Mouse (Mus musculus): ENCODE data around the gene Cyth3.

Cyth3 gene

DNA sequence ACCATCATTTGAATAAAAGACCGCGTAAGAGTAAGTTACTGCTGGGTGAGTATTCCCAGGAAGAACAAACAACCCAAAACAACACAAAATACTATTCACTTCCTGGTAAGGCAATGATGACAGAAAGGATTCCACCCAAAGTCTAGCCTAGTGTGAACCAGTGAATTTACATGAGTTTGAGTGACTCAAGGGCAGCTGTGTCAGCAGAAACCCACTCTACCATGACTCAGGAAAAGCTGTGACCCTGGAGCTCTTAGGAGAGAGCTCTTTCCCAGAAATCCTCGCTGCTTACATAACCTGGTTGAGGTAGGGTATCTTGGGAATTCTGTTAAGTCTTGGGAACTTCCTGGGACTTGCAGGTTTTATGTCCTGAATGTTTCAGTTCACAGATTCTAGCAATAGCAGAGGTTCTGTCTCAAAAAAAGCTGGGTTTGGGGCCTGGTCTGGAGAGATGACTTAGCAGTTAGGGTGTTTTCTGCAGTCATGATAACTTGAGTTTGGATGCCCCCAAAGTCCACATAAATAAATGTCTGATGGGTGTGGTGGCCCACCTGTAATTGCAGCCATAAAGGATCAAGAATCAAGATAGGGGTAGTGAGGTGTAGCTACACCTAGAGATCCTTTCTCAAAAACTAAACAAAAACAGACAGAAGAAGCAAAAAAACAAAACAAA, 5.5 kb upstream of the Cyth3 start:
- no peak for DNase-seq

DNA sequence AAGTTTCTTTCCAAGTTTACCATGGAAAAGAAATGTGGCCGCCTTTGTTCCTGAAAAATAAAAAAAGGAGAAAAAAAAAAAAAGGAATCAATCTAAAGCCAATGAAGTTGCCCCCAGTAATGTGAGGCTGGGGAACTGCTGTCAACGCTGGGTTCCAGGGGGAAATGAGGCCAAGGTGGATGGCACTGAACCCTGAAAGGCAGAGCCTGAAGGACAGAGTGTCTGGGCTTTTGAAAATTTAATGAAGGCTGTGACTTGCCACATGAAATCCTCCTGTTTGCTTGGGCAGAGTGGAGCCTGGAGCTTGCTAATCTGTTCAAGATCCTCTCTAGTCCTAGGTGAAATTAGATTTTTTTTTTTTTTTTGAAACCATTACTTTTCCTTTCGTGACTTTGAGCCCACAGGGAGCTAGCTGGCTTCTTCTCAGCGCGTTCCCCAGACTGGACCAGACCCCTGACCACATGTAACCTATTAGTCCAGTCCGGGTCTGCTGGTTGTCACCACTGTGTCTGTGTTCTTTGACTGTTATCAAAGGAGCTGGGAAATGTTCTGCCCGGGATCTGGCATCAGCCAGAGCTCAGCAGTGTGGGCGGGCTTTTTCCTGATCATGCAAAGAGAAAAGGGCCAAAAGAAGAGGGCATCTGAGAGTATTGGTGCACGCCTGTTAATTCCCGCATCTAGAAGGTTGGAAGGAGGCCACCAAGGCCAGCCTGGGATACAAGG, 4.6 kb upstream of the Cyth3 start:
- DNase-seq: no peak

DNA sequence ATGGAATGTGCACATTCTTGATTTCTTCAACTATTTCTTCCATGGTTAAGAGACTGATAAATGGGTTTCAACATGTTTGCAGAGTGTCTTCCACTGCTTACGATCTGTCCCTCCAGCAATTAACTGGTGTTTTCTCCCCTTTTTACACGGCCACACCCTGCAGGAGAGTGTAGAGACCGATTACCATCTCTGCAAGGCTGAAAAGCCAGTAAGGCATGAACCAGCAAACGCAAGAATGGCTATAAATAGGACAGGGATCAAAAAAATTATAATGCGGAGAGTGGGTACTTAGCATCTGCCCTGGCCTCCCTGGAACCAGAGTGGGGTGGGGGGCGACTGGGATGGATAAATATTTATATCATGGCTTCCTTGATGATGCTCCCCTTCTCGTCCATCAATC, 3.7 kb upstream of the Cyth3 start:
- DNase-seq: no peak

DNA sequence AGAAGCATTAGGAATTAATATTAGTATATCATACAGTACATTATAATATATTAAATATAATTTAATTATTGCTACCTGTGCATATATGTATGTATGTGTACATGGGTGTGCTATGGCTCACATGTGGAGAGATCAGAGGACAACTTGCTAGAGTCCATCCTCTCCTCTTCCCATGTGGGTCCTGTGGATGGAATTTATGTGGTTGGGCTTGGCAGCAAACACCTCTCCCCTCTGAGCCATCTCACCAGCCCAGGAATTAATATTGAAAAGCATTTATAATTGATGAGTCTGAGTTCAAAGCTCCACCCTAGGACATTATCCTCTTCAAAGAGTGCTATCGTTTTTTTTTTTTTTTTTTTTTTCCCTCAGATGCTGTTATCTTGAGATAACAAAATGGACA, 2.1 kb upstream of the Cyth3 start:
- no peak for DNase-seq

DNA sequence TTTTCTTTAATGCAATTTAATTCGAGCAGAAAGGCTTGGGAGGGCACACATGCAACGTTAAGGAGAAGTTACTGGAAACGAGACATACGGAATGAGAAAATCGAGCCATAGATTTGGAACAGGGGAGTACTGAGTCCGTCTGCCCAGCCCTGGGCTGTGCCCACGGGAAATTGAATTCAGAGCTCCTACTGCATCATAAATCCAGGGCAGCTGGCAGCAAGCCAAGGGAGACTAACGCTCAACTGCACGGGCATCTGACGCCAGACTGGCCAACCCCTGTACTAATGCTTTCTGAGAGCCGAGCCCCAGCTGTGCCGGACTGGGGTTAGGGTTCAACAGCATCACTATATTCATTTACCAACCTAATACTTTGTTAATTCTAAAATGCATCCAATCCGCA, 1.3 kb upstream of the Cyth3 start:
- DNase-seq: peak; percentile 46

DNA sequence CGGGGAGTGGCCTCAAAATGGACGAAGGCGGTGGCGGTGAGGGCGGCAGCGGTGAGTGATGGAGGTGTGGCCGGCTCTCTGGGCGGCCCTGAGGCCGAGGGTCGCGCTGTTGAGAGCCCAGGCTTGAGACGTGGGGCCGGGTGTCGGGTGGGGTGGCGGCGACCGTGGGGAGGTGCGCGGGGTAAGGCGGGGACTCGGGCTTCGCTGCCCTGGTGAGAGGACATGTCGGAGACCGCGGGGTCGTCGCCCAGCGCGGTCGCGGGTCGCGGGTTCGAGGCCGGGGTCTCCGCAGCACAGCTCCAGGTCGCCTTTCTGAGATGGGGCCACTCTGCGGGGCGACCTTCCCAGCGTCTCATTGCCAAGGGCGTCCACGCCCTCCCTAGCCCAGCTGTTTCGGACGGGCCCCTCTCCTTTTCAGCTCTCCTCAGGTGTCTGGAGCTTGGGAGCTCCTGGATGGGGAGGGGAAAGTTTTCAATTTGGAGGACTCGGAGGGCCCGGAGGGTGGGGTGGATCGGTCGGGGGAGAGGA, 440 bp downstream of the Cyth3 start:
- peak; percentile 44 for DNase-seq

DNA sequence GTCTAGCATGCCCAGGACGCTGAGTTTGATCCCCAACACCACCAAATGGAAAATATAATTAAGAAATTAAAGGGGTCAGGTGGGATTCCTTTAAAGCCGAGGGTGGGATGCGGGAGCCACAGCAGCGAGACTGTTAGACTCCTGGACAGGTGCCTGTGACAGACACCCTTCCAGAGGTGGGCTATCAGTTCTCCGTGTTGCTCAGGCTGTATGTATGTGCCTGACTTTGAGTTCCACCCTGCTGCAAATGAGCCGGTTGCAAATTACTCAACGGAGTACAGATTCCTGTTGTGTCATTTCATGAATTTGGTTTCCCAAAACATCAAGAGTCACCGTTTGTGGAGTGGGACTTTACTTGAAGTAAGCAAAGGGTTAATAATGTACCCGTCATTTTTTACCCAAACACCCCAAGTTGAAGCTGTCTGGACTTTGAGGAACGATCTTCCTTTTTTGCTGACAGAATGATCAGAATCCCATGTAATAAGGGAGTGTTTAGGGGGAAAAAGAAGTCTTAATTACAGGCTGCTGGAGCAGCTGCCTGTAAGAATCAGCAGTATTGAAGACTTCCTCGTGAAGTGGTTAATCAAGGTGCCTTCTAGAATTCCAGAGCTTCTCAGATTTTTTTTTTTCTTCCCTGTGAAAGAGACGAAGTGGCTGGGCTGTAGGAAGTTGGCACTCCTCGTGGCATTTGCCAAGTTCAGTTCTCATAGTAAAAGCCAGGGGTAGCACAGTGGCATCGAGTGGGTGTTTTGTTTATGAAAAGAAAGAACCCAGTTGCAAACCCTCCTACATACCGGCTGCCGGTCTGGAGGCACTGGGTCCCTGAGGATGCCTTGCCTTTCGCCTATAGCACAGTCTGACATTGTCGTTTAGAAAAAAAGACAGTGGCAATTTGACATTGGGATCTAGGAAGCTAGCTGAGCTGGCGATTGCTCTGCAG, 1.4 kb downstream of the Cyth3 start:
- DNase-seq: no peak

DNA sequence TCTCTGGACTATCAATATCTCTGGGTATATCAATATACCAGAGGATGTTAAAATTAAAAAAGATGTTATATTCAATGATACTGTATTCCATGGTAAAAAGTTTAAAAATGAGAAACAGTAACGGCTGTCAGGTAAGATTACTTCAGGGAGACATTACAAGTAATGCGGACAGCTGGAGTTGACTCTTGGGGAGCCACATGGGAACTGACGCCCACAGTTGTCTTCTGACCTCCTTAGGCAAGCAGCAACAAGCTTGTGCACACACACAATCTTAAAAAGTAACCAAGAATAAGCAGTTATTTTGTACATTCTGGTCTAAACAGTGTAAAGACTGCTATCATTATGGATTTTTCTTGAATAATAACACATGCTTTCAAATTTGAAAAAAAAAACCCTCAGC, 2.2 kb downstream of the Cyth3 start:
- DNase-seq: no peak

DNA sequence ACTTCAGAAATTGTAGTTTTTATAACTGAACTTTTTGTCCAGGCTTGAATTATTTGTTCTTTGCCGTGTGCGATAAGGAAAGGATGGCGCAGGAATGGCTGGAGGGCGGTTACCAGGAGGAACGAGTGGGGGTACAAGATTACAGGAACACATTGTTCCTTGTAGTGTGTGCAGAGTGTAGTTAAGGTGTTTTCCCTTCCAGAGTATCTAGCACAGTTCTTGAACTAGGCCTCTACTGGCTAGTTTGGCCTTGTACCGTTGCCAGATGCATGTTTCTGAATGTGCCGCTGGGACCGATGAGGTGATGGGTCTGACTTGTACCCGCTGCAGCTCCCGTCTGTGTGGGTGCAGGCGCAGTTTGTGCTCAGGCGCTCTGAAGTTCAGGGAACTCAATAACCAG, 3.2 kb downstream of the Cyth3 start:
- DNase-seq: no peak

DNA sequence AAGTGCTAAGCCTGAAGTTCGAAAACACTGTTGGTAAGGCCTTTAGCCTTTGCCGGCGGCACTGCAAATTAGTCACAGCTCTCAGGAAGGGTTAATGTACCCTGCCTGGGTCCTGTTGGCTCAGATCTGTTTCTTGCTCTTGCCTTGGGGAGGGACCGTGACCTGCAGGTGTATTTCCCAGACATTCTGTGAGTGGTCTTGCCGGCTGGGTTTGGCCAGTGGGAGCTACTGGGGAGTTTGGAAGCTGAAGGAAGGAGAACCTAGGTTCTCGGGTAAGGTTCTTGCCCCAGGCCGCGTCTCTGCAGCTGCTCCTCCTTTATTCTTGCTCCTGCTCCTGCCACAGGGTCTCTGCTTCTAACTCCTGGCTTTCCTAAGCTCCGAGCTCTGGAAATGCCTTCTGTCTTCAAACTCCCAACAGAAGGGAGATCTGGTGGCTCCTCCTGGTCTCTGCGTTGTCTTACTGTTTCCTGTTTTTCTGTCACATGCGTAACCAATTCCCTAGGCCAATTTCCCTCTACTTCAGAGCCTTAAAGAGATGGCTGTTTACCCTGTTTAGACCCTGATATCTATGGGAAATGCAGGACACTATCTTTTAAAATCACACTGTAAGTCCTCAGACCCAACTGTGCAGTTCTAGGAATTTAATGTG, 3.8 kb downstream of the Cyth3 start:
- DNase-seq: no peak

DNA sequence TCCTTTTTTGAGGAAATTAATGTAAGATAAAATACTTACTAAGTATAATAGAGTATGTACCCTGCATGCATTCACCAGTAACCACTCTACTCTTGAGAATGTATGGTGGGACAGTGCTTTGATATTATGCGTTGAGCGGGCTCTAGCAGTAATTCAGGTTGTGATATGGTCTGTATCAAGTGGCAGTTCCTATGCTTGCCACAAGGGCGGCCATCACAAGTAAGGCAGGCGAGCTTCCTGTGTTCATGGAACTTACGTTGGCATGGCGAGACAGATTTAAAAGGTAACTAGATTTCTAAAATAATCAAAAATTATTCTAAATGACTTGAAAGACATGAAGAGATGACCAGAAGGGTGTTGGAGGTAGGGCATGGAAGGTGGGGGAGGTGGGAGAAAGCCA, 5.3 kb downstream of the Cyth3 start:
- DNase-seq: no peak

DNA sequence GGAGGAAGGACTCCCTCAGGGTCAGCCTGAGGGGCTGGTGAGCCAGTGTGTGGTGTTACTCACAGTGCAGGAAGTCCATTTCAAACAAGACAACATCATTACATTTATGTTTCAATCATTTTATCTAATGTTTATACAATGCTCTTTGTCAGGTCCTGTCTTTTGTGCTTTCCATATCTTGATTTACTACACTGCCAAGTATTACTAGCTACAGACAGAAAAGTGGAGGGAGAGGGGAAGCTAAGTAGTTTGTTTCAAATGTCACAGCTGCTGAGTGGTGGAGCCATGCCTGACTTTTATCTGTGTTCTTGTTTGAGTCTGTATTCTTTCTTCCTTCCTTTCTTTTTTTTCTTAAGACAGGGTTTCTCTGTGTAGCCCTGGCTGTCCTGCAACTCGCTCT, 5.7 kb downstream of the Cyth3 start:
- no peak for DNase-seq

DNA sequence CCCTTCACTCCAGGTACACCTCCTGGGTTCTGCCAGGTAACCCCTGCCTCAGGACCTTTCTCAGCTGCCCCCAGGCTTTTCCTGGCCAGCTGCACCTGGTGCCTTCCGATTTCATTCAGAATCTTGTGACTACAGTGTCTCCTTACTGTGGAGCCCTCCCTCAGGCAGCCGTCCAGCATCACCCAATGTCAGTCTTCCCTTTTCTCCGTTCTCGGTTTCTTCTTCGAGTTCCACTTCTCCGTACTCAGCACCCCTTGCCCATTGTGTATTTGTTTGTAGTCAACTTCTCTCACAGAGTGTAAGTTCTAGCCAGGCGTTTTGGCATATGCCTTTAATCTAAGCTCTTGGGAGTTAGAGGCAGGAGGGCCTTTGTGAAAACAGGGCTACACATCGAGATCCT, 7.4 kb downstream of the Cyth3 start:
- no peak for DNase-seq

DNA sequence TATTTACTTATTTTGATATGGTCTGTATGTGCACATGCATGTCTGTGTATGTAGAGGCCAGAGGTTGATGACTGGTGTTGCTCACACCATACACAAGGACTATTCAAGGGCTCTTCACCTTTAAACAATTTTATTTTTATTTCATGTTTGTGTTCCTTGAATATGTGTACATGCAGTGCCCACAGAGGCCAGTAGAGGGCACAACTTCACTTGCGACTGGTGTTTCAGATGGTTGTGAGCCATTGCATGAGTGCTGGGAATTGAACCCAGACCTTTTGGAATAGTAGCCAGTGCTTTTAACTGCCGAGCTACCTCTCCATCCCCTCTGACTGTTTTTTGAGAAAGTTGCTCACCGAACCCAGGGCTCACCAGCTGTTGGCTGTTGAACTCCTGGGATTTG, 8.0 kb downstream of the Cyth3 start:
- DNase-seq: no peak

DNA sequence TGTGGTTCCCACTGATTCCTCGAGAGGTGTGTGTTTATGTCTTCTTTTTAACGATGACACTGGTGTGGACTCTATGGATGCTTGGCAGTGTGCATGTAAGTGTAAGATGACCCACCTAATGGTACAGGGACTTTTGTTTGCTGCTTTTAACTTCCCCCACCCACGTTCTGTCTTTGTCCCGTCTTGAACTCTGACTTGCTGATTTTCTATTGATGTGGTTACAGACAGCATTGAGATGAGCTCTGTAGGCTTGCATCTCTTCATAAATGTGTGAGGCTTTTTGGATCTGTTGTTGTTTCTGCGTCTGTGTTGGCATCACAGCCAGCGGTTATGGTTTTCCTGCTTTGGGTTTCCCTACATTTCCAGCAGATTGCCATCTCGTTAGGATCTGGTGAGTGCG, 8.5 kb downstream of the Cyth3 start:
- DNase-seq: no peak

DNA sequence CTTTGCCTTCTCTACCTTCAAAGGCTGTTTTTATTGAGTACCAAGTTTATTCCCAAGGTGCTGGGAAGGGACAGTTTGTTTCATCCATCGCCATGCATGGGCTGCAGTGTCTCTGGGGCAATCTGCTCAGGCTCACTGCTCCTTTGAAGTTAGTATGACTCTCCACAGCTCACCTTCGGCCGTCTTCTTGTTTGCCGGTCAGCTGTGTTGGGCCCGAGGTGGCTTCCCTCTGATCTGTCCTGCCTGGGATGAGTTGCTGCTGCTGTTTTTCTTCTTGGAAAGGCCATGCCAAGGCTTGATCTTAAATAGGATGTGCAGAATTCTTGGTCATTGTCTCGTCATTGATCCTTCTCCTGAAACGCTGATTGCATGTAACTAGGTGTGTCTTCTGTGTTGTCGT, 9.3 kb downstream of the Cyth3 start:
- DNase-seq: no peak

DNA sequence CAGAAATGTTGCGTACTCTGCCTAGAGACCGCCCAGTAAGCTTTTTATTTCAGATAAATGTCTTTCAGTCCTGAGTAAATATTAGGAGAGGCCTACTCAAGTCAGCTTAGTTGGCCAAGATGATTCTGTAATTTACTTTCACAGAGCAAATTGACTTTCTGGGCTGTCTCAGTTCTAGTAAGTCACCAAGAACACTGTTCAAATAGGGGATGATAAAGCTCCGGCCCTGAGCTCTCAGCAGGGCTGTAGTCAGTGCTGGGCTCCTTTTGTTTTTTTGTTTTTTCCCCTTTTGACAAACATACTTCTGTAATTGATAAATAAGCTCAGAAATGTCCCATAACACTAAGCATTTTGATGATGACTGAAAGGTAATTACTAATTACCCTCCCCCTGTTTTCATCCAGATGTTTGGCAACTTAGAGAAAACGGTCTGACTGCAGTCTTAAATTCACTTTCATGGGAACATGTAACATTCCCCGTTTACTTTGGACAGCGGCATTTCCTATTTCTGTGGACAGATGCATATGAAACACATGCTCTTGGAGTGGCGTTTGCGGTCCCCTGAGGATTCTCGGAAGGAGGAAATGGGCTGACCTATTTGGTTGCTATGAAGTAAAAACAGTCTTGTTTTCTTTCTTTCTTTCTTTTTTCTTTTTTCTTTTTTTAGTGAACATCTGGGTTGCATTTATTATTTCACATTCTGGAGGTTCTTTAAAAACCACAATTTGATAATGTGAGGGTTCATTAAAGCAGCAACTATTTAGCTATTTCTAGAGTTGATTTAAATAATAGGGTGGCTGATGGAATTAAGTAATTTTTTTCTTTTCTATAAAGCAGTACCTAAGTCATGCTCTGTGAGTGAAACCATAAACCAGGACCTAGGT, 10.7 kb downstream of the Cyth3 start:
- DNase-seq: no peak

DNA sequence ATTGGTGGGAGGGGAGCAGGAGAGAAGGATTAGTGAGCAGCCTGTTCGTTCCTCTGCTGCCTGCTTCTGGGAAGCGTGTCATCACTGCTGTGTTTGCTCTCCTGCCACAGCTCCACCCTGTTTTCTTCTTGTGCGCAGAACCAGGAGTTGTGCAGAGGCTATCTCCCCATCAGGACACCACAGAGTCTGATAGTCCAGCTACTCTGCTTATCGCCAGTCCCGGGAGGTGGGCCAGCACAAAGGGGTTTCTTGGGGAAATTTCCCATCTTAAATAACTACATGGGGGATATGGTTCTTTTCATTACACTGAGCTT, 11.3 kb downstream of the Cyth3 start:
- no peak for DNase-seq

DNA sequence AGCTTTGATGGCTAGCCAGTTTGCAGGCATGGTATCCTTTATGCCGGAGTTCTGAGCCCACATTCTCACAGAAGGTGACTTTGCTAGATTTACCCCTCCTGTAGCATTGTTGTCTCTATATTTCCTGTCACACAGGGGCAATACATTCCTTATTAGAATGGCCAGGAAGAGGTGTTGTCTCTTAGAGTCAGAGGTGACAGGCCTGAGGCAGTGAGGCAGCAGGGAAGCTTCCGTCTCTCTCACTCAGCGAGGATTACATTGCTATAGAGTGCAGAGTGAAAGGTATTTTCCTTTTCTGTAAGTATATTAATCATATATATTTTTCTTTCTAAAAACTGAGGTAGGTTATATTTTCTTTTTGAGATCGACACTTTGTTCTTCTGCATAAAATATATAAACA, 11.6 kb downstream of the Cyth3 start:
- no peak for DNase-seq

DNA sequence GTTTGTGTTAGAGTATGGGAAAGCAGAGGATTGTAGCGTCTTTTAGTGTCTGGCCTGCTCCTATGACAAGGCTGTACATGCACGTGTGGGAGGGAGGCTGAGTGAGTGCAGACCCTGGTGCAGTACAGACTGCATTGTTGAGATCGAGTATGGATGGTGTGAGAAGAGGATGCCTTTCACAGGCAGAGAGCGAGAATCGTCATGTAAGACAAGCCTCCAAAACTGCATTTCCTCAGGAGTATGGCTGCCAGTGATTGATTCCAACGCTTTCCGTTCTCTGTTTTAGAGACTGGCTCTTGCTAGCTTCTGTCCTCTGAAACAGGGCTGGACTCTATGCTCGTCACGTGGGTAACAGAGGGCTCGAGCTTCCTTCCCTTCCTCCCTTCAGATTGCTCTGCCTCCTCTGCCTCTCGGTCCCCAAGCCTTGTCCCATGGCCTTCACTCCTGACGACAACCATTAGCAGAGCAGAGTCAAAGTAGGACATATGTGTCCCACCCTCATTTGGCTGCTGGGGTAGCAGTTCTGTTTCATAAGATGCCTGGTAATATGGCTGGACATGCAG, 12.4 kb downstream of the Cyth3 start:
- DNase-seq: no peak

DNA sequence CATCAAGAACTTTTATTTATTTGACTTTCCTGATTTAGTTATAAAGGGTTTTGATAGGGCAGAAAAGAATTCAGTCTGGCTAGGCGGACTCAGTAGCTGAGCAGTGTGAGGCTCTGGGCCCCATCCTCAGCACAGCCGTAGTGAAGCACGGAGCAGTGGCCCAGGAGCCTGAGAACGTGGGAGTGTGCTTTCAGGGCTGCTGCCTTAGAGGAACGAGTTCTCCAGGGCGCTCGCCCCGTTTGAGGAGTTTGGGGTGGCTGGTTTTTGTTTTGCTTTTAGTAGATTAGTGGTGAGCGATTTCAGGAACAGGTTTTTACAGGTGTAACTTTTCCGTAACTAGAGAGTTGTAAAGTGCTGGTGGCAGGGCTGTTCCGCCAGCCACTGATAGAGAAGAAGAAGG, 13.1 kb downstream of the Cyth3 start:
- no peak for DNase-seq

DNA sequence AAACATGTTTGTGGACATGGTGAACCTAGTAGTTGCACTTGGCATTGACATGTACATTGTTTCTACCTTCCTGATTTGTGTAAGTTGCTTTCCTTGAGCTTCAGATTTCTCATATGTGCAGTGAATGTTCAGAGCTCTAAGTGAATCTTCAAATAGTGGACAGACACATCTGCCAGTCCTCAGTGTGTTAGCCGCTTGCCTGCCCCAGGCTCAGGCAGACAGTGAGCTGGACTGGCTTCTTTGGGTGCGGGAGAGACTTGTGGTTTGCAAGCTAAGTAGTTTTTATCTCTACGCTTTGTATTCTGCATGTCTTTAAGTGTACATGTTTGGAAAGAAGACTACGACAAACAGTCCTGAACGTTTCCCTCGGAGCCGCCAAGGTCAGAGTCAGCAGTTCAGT, 13.9 kb downstream of the Cyth3 start:
- no peak for DNase-seq
